Mouse (Mus musculus) E14TG2a.4 (cell line): ENCODE measurements around the gene Nfatc3.

Source experiments
- H3K27me3 ChIP-seq: 2 replicates; pipeline ENCODE4 v1.6.1; 2014; ENCODE audit warnings: low read length, control low read depth; ENCODE audit not compliant: insufficient read depth
- H3K36me3 ChIP-seq: 2 replicates; pipeline ENCODE4 v1.6.1; 2014; ENCODE audit warnings: low read length, control low read depth; ENCODE audit not compliant: insufficient read depth
- H3K4me1 ChIP-seq: replicated peaks from 2 replicates; pipeline ENCODE4 v1.6.1; 2014; ENCODE audit warnings: low read depth, low read length, control low read depth
- H3K4me3 ChIP-seq: replicated peaks from 2 replicates; pipeline ENCODE4 v1.5.1; 2014; ENCODE audit warnings: mild to moderate bottlenecking, low read length
- H3K9me3 ChIP-seq: 2 replicates; pipeline ENCODE4 v1.6.1; 2014; ENCODE audit warnings: low read length, control low read depth
- CTCF ChIP-seq: conservative IDR thresholded peaks from 2 replicates; pipeline ENCODE4 v1.5.1; 2014; ENCODE audit warnings: low read length
- NANOG ChIP-seq: IDR thresholded peaks from 2 replicates; pipeline ENCODE4 v1.6.1; 2014; ENCODE audit warnings: borderline replicate concordance, low read length, mixed read lengths
- POU5F1 ChIP-seq: IDR thresholded peaks from 2 replicates; pipeline ENCODE4 v1.6.1; 2014; ENCODE audit warnings: low read length, borderline replicate concordance

Gene Nfatc3

GRCm38 (mm10) chr8:106102321-106102720, 43.7 kb downstream of the Nfatc3 start:
- no peak overlapping the region for H3K4me3 ChIP-seq
- no peak for TF ChIP-seq CTCF
- no peak for TF ChIP-seq NANOG
- no peak for TF ChIP-seq POU5F1
- H3K9me3 ChIP-seq: no peaks in the 10 kb centered on the region
- peaks cover 69% of the 10 kb centered on the region for H3K36me3 ChIP-seq
- H3K4me1 ChIP-seq: no peaks in the 10 kb centered on the region
- no peaks in the 10 kb centered on the region for H3K27me3 ChIP-seq

DNA sequence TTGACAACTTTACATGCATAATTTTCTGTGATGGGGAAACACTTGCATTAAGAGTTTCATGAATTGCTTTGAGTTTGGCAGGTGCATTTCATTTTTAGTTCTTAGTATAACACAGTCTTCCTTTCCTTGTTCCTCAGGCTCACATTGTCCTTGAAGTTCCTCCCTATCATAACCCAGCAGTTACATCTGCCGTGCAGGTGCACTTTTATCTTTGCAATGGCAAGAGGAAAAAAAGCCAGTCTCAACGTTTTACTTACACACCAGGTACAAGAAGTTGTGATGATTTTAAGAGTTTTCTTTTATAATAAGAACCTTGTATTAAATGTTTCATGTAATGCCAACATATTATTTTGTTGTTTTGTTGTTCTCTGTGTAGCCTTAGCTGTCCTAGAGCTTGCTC, 45.2 kb downstream of the Nfatc3 start:
- Histone ChIP-seq H3K4me3 (no peak overlapping the region), H3K27me3 (no peaks in the 10 kb centered on the region), H3K9me3 (no peaks in the 10 kb centered on the region), H3K36me3 (peaks cover 79% of the 10 kb centered on the region), H3K4me1 (no peaks in the 10 kb centered on the region)
- TF ChIP-seq POU5F1 (no peak), CTCF (no peak), NANOG (no peak)

DNA sequence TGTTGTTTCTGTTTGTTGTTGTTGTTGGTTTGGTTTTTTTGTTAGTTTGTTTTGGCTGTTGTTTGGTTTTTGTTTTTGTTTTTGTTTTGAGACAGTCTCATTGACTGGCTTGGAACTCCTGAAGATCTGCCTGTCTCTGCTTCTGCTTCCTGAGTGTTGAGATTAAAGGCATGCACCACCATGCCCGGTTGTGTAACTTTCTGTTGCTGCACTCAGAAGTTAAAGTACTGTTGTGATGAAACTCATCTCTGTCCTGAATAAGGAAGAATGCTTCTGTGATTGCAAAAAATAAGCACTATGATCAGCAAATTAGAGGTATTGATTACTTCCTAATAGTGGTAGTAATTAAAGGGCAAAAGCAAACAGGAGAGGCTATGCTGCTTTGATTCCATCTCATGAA, 47.6 kb downstream of the Nfatc3 start:
- Histone ChIP-seq H3K9me3 (no peaks in the 10 kb centered on the region), H3K4me1 (peaks cover 11% of the 10 kb centered on the region), H3K4me3 (no peak overlapping the region), H3K27me3 (no peaks in the 10 kb centered on the region), H3K36me3 (peaks cover 80% of the 10 kb centered on the region)
- TF ChIP-seq POU5F1 (no peak), CTCF (no peak), NANOG (no peak)

DNA sequence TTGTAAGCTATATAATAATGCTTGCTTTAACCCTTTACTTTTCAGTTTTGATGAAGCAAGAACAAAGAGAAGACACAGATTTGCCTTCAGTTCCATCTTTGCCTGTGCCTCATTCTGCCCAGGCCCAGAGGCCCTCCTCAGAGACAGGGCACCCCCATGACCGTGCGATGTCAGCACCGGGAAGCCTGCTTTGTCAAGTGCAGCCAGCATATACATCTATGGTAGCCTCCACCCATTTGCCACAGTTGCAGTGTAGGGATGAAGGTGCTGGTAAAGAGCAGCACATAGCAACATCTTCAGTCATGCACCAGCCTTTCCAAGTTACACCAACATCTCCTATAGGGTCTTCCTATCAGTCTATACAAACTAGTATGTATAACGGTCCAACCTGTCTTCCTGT, 49.4 kb downstream of the Nfatc3 start:
- H3K27me3 ChIP-seq: no peaks in the 10 kb centered on the region
- peaks cover 25% of the 10 kb centered on the region for H3K4me1 ChIP-seq
- H3K4me3 ChIP-seq: no peak overlapping the region
- no peaks in the 10 kb centered on the region for H3K9me3 ChIP-seq
- H3K36me3 ChIP-seq: peaks cover 70% of the 10 kb centered on the region
- TF ChIP-seq CTCF (no peak), NANOG (no peak)

GRCm38 (mm10) chr8:106108729-106109128, 50.1 kb downstream of the Nfatc3 start:
- H3K4me3 ChIP-seq: no peak overlapping the region
- TF ChIP-seq POU5F1 (no peak), CTCF (no peak), NANOG (no peak)
- H3K27me3 ChIP-seq: no peaks in the 10 kb centered on the region
- peaks cover 63% of the 10 kb centered on the region for H3K36me3 ChIP-seq
- H3K9me3 ChIP-seq: no peaks in the 10 kb centered on the region
- H3K4me1 ChIP-seq: peaks cover 25% of the 10 kb centered on the region

GRCm38 (mm10) chr8:106112041-106112440, 53.4 kb downstream of the Nfatc3 start:
- Histone ChIP-seq H3K9me3 (no peaks in the 10 kb centered on the region), H3K4me1 (peaks cover 25% of the 10 kb centered on the region), H3K4me3 (no peak overlapping the region), H3K36me3 (peaks cover 51% of the 10 kb centered on the region), H3K27me3 (no peaks in the 10 kb centered on the region)
- TF ChIP-seq POU5F1 (no peak), NANOG (no peak), CTCF (no peak)

DNA sequence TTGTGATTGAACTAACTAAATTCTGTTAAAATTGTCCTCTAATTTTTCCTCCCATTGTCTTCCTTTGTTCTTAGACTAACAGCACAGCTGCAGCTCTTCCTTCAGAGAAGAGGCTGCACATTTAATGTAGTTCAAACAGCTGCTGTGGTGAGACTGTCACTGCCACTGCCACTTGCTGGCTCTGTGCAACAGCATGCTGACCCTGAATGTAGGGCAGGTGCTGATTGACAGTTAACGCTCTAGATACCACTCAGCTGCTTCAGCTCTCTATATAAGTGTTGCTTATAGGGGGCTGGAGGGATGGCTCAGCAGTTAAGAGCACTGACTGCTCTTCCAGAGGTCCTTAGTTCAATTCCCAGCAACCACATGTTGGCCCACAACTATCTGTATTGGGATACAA, 53.9 kb downstream of the Nfatc3 start:
- peaks cover 53% of the 10 kb centered on the region for H3K36me3 ChIP-seq
- no peaks in the 10 kb centered on the region for H3K27me3 ChIP-seq
- peaks cover 25% of the 10 kb centered on the region for H3K4me1 ChIP-seq
- H3K9me3 ChIP-seq: no peaks in the 10 kb centered on the region
- TF ChIP-seq NANOG (no peak), POU5F1 (no peak), CTCF (no peak)
- H3K4me3 ChIP-seq: no peak overlapping the region

DNA sequence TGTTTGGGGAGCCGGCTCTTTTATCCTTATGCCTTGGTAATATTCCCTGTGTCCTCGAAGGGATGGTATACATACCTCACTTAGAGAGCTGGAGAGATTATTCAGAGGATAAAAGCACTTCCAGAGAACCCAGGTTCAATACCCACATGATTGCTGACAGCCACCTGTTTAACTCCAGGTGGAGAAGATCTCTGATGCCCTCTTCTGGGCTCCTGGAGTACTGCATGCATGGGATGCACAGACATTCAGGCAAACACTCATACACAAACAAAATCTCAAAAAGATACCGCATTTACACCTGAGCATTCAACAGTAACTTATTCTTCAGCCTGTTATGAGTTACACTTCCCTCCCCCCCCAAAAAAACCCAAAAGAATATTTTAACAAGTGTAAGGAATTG, 57.3 kb downstream of the Nfatc3 start:
- H3K27me3 ChIP-seq: no peaks in the 10 kb centered on the region
- H3K9me3 ChIP-seq: no peaks in the 10 kb centered on the region
- peaks cover 45% of the 10 kb centered on the region for H3K36me3 ChIP-seq
- no peak for TF ChIP-seq NANOG
- TF ChIP-seq POU5F1: no peak
- TF ChIP-seq CTCF: peak; percentile 87
- H3K4me3 ChIP-seq: no peak overlapping the region
- H3K4me1 ChIP-seq: peaks cover 17% of the 10 kb centered on the region

- Histone ChIP-seq H3K27me3 (no peaks in the 10 kb centered on the region), H3K36me3 (peaks cover 62% of the 10 kb centered on the region), H3K4me1 (peaks cover 16% of the 10 kb centered on the region), H3K4me3 (no peak overlapping the region), H3K9me3 (no peaks in the 10 kb centered on the region)
- no peak for TF ChIP-seq POU5F1
- no peak for TF ChIP-seq NANOG
- TF ChIP-seq CTCF: no peak
These were observed 64.8 kb downstream of the Nfatc3 start for GRCm38 (mm10) chr8:106123443-106123842.
